19 mouse cellular contexts compared by ENCODE assay signal in the genomic region with DNA sequence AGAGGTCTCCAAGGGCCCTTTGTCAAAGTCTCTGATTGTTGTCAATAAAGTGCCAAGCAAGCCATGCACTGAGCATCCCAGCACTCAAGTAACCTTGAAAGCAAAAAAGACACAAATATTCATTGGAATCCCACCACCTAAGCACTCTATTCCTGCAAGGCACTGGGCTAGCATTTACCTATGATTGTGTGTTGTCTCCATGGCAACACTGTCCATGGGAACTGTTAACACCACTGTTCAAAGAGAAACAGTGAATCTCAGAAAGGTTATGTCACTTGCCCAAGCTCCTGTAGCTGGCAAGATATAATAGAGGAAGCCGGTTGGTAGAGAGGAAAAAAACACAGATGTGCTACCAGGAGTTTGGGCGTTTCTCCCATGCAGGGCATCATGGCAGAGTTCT.
"Had no signal": no experiment of that assay in that cellular context is flagged by ENCODE, and none has a peak within 500 bp of the region (broad histone marks: within the 10 kb centered on the region; RNA-seq: fewer than 3 reads in every experiment).

No protein-coding gene starts in this region.

- H3K36me3 ChIP-seq: liver, embryonic 13.5 days; liver, embryonic 15.5 days; lung, embryonic 15.5 days; stomach, embryonic 15.5 days had no signal

- H3K4me2 ChIP-seq: liver, embryonic 13.5 days; liver, embryonic 15.5 days; lung, embryonic 15.5 days; neural tube, embryonic 13.5 days; neural tube, embryonic 15.5 days; stomach, embryonic 15.5 days had no signal

- DNase-seq: liver, embryonic 13.5 days; liver, postnatal 0 days; lung, adult 2 months; lung, postnatal 14 days; lung, postnatal 36 days; right cerebral cortex, postnatal 14 days; thymus, adult 2 months; thymus, postnatal 25 days; thymus, postnatal 4 days had no signal

- H3K4me3 ChIP-seq: liver, embryonic 13.5 days; liver, embryonic 15.5 days; lung, embryonic 15.5 days; megakaryocyte, embryonic 14.5 days; myocyte; neural tube, embryonic 13.5 days; neural tube, embryonic 15.5 days; stomach, embryonic 15.5 days had no signal

- H3K9me3 ChIP-seq: liver, embryonic 13.5 days; liver, embryonic 15.5 days; lung, embryonic 15.5 days; neural tube, embryonic 13.5 days; neural tube, embryonic 15.5 days; stomach, embryonic 15.5 days had no signal

- H3K27ac ChIP-seq: liver, embryonic 13.5 days; liver, embryonic 15.5 days; lung, embryonic 15.5 days; macrophage; neural tube, embryonic 13.5 days; neural tube, embryonic 15.5 days; stomach, embryonic 15.5 days; stomach, postnatal 0 days had no signal

- H3K27me3 ChIP-seq: liver, embryonic 13.5 days; liver, embryonic 15.5 days; lung, embryonic 15.5 days; neural tube, embryonic 13.5 days; neural tube, embryonic 15.5 days; stomach, embryonic 15.5 days had no signal

- H3K9ac ChIP-seq: liver, embryonic 13.5 days; liver, embryonic 15.5 days; liver, postnatal 0 days; lung, embryonic 15.5 days; neural tube, embryonic 13.5 days; neural tube, embryonic 15.5 days; stomach, embryonic 15.5 days had no signal

- ATAC-seq: liver, postnatal 0 days; lung, postnatal 0 days had no signal

- H3K4me1 ChIP-seq: liver, embryonic 13.5 days; liver, embryonic 15.5 days; lung, embryonic 15.5 days; neural tube, embryonic 13.5 days; stomach, embryonic 15.5 days had no signal
